ENCODE assay signal across 9 mouse cellular contexts in genomic region chr3:108209001-108209400, GRCm38 (mm10). TPM values are rescaled to one million over a fixed set of nuclear protein-coding genes. Genes with fewer than 3 reads are reported as not detected.
DNase-seq lines count a peak whose midpoint lies in the region; ATAC-seq and TF ChIP-seq lines count a peak whose summit lies in the region.
"Had no signal": no experiment of that assay in that cellular context is flagged by ENCODE, and none has a peak within 500 bp of the region (broad histone marks: within the 10 kb centered on the region; RNA-seq: fewer than 3 reads in every experiment).

No protein-coding gene starts in this region.

- peak overlapping the region; percentile 83 for H3K4me2 ChIP-seq in lung, embryonic 14.5 days
- H3K4me2 ChIP-seq in forebrain, embryonic 15.5 days (replicated peaks) = peak overlapping the region; percentile 95
- peak overlapping the region; percentile 87 for H3K4me2 ChIP-seq in limb, embryonic 14.5 days (replicated peaks; ENCODE audit: low read depth, low read length, severe bottlenecking)
- peak overlapping the region; percentile 93 for H3K4me2 ChIP-seq in stomach, embryonic 16.5 days (ENCODE audit: low read depth, low read length)

- H3K4me1 ChIP-seq in lung, embryonic 14.5 days (ENCODE audit: insufficient read depth) = peaks cover 3% of the 10 kb centered on the region; the same call in 1 of the 2 replicates
- peaks cover 43% of the 10 kb centered on the region for H3K4me1 ChIP-seq in forebrain, embryonic 15.5 days
- peaks cover 18% of the 10 kb centered on the region for H3K4me1 ChIP-seq in limb, embryonic 14.5 days (ENCODE audit: control insufficient read depth, insufficient read depth, low read length)
- H3K4me1 ChIP-seq in stomach, embryonic 16.5 days (ENCODE audit: control insufficient read depth, insufficient read depth, low read length) = peaks cover 29% of the 10 kb centered on the region

- ATAC-seq in lung, embryonic 14.5 days (ENCODE audit: insufficient read depth) = no peak
- no peak for ATAC-seq in forebrain, embryonic 15.5 days (replicated peaks)
- ATAC-seq in limb, embryonic 14.5 days (ENCODE audit: low FRiP score, low read depth) = no peak
- no peak for ATAC-seq in stomach, embryonic 16.5 days (ENCODE audit: insufficient read depth, low FRiP score)

- no peaks in the 10 kb centered on the region for H3K9me3 ChIP-seq in lung, embryonic 14.5 days (ENCODE audit: low read depth, low read length)
- H3K9me3 ChIP-seq in forebrain, embryonic 15.5 days = no peaks in the 10 kb centered on the region
- H3K9me3 ChIP-seq in limb, embryonic 14.5 days (ENCODE audit: control insufficient read depth, low read length) = no peaks in the 10 kb centered on the region
- H3K9me3 ChIP-seq in stomach, embryonic 16.5 days (replicated peaks; ENCODE audit: control insufficient read depth, low read length) = no peaks in the 10 kb centered on the region
- H3K9me3 ChIP-seq: megakaryocyte, embryonic 14.5 days had no signal

- TF ChIP-seq POLR2A in limb, embryonic 14.5 days (IDR thresholded peaks at IDR 0.05; ENCODE audit: borderline replicate concordance, extremely low read depth, insufficient read depth, insufficient read length) = no peak

- peaks cover 28% of the 10 kb centered on the region for H3K36me3 ChIP-seq in lung, embryonic 14.5 days (ENCODE audit: insufficient read depth)
- H3K36me3 ChIP-seq in forebrain, embryonic 15.5 days = peaks cover 25% of the 10 kb centered on the region
- H3K36me3 ChIP-seq in limb, embryonic 14.5 days (ENCODE audit: control insufficient read depth, insufficient read depth, low read length) = peaks cover 35% of the 10 kb centered on the region
- peaks cover 2% of the 10 kb centered on the region; the same call in 1 of the 2 replicates for H3K36me3 ChIP-seq in stomach, embryonic 16.5 days (ENCODE audit: control insufficient read depth, insufficient read depth, low read length)

- no peak overlapping the region for H3K27ac ChIP-seq in lung, embryonic 14.5 days (ENCODE audit: low read depth)
- H3K27ac ChIP-seq in forebrain, embryonic 15.5 days (replicated peaks) = peak overlapping the region; percentile 98
- H3K27ac ChIP-seq in limb, embryonic 14.5 days (replicated peaks; ENCODE audit: low read depth, low read length) = 0 out of 2 replicates have a peak overlapping the region, but pooled peaks have one; percentile 96
- no peak overlapping the region; the same call in 1 of the 2 replicates for H3K27ac ChIP-seq in stomach, embryonic 16.5 days (ENCODE audit: low read length)

- H3K27me3 ChIP-seq in lung, embryonic 14.5 days (ENCODE audit: insufficient read depth, low read length) = no peaks in the 10 kb centered on the region
- no peaks in the 10 kb centered on the region for H3K27me3 ChIP-seq in forebrain, embryonic 15.5 days
- no peaks in the 10 kb centered on the region for H3K27me3 ChIP-seq in limb, embryonic 14.5 days (ENCODE audit: control insufficient read depth, insufficient read depth, low read length)
- H3K27me3 ChIP-seq in stomach, embryonic 16.5 days (ENCODE audit: control insufficient read depth, insufficient read depth, low read length) = no peaks in the 10 kb centered on the region

- 59% methylated on average over 3 of the region's 3 CpGs for WGBS in lung, embryonic 14.5 days
- WGBS in forebrain, embryonic 15.5 days = 59% methylated on average over 3 of the region's 3 CpGs
- WGBS in limb, embryonic 14.5 days = 52% methylated on average over 3 of the region's 3 CpGs
- 67% methylated on average over 3 of the region's 3 CpGs for WGBS in stomach, embryonic 16.5 days

- TF ChIP-seq CTCF in lung, embryonic 14.5 days (IDR thresholded peaks at IDR 0.05; ENCODE audit: low read depth) = no peak

- peak overlapping the region; percentile 62 for H3K4me3 ChIP-seq in lung, embryonic 14.5 days (ENCODE audit: low read depth, low read length)
- H3K4me3 ChIP-seq in forebrain, embryonic 15.5 days = peak overlapping the region; percentile 72
- H3K4me3 ChIP-seq in limb, embryonic 14.5 days (replicated peaks; ENCODE audit: low read length) = peak overlapping the region; percentile 65
- peak overlapping the region; percentile 67 for H3K4me3 ChIP-seq in stomach, embryonic 16.5 days (replicated peaks; ENCODE audit: low read length)

- DNase-seq in lung, embryonic 14.5 days = no peak
- no peak for DNase-seq in lung, adult 18-20 months
- no peak for DNase-seq in limb, embryonic 14.5 days (ENCODE audit: low spot score)
- no peak for DNase-seq in thymus, adult 18-20 months
- no peak for DNase-seq in B cell, adult 2 months
- DNase-seq: adrenal gland, postnatal 25 days had no signal

- H3K9ac ChIP-seq in lung, embryonic 14.5 days = peak overlapping the region; percentile 82
- peak overlapping the region; percentile 89 for H3K9ac ChIP-seq in forebrain, embryonic 15.5 days (replicated peaks)
- H3K9ac ChIP-seq in limb, embryonic 14.5 days (ENCODE audit: low read depth, low read length, severe bottlenecking) = peak overlapping the region; percentile 88
- H3K9ac ChIP-seq in stomach, embryonic 16.5 days (ENCODE audit: low read length) = peak overlapping the region; percentile 87

RNA-seq across cellular contexts. Expression of gene Atxn7l2, which starts 1.7 kb away (rescaled TPM):
- polyA plus RNA-seq in lung, embryonic 14.5 days (2014; fragmentation: Nextera tagmentation; extraction: Ambion mirVana) = 14.0 and 18.1 TPM in 2 replicates
- polyA plus RNA-seq in forebrain, embryonic 15.5 days (2015; fragmentation: Nextera tagmentation; extraction: Ambion mirVana) = 32.5 and 33.6 TPM in 2 replicates
- 37.0 and 45.2 TPM in 2 replicates for polyA plus RNA-seq in limb, embryonic 14.5 days (2012; rRNA removed)
- 22.9 and 23.7 TPM in 2 replicates for polyA plus RNA-seq in limb, embryonic 14.5 days (2014; fragmentation: Nextera tagmentation; extraction: Ambion mirVana)
- polyA plus RNA-seq in stomach, embryonic 16.5 days (2015; fragmentation: Nextera tagmentation; extraction: Ambion mirVana) = 11.5 and 12.5 TPM in 2 replicates

RNA-seq across cellular contexts. Expression of gene Cyb561d1, which starts 8.0 kb away (rescaled TPM):
- polyA plus RNA-seq in lung, embryonic 14.5 days (2014; fragmentation: Nextera tagmentation; extraction: Ambion mirVana) = 2.0 TPM in 2 replicates
- 4.4 and 4.5 TPM in 2 replicates for polyA plus RNA-seq in forebrain, embryonic 15.5 days (2015; fragmentation: Nextera tagmentation; extraction: Ambion mirVana)
- 3.8 and 5.0 TPM in 2 replicates for polyA plus RNA-seq in limb, embryonic 14.5 days (2012; rRNA removed)
- 1.7 and 2.0 TPM in 2 replicates for polyA plus RNA-seq in limb, embryonic 14.5 days (2014; fragmentation: Nextera tagmentation; extraction: Ambion mirVana)
- 4.3 and 4.4 TPM in 2 replicates for polyA plus RNA-seq in stomach, embryonic 16.5 days (2015; fragmentation: Nextera tagmentation; extraction: Ambion mirVana)

RNA-seq across cellular contexts. Expression of gene Sypl2, which starts 17.4 kb away (rescaled TPM):
- polyA plus RNA-seq in lung, embryonic 14.5 days (2014; fragmentation: Nextera tagmentation; extraction: Ambion mirVana) = 0.54 and 0.96 TPM in 2 replicates
- polyA plus RNA-seq in forebrain, embryonic 15.5 days (2015; fragmentation: Nextera tagmentation; extraction: Ambion mirVana) = 2.3 and 2.7 TPM in 2 replicates
- 3.7 and 4.0 TPM in 2 replicates for polyA plus RNA-seq in limb, embryonic 14.5 days (2012; rRNA removed)
- polyA plus RNA-seq in limb, embryonic 14.5 days (2014; fragmentation: Nextera tagmentation; extraction: Ambion mirVana) = 2.1 and 2.7 TPM in 2 replicates
- polyA plus RNA-seq in stomach, embryonic 16.5 days (2015; fragmentation: Nextera tagmentation; extraction: Ambion mirVana) = 0.15 and 3.4 TPM in 2 replicates

RNA-seq across cellular contexts. Expression of gene Amigo1, which starts 22.9 kb away (rescaled TPM):
- 2.1 TPM in 2 replicates for polyA plus RNA-seq in lung, embryonic 14.5 days (2014; fragmentation: Nextera tagmentation; extraction: Ambion mirVana)
- 9.9 and 11.7 TPM in 2 replicates for polyA plus RNA-seq in forebrain, embryonic 15.5 days (2015; fragmentation: Nextera tagmentation; extraction: Ambion mirVana)
- polyA plus RNA-seq in limb, embryonic 14.5 days (2012; rRNA removed) = 11.3 and 14.8 TPM in 2 replicates
- 5.4 and 5.7 TPM in 2 replicates for polyA plus RNA-seq in limb, embryonic 14.5 days (2014; fragmentation: Nextera tagmentation; extraction: Ambion mirVana)
- 2.4 and 3.1 TPM in 2 replicates for polyA plus RNA-seq in stomach, embryonic 16.5 days (2015; fragmentation: Nextera tagmentation; extraction: Ambion mirVana)

RNA-seq across cellular contexts. Expression of gene Psma5, which starts 47.7 kb away (rescaled TPM):
- polyA plus RNA-seq in lung, embryonic 14.5 days (2014; fragmentation: Nextera tagmentation; extraction: Ambion mirVana) = 320 and 323 TPM in 2 replicates
- polyA plus RNA-seq in forebrain, embryonic 15.5 days (2015; fragmentation: Nextera tagmentation; extraction: Ambion mirVana) = 260 and 271 TPM in 2 replicates
- 148 and 177 TPM in 2 replicates for polyA plus RNA-seq in limb, embryonic 14.5 days (2012; rRNA removed)
- 301 and 312 TPM in 2 replicates for polyA plus RNA-seq in limb, embryonic 14.5 days (2014; fragmentation: Nextera tagmentation; extraction: Ambion mirVana)
- polyA plus RNA-seq in stomach, embryonic 16.5 days (2015; fragmentation: Nextera tagmentation; extraction: Ambion mirVana) = 230 TPM in 2 replicates

Comparison
In these comparisons a context has a peak if more than half of its experiments do, and no peak if none do; other contexts are left out.
1. H3K27ac ChIP-seq: peak in forebrain, embryonic 15.5 days (single experiment) and limb, embryonic 14.5 days (single experiment); none in lung, embryonic 14.5 days (single experiment) and stomach, embryonic 16.5 days (single experiment).
2. Peak in every context shown above with its lines, with median percentiles within 50 percentile points of each other: H3K4me2 ChIP-seq, H3K4me3 ChIP-seq and H3K9ac ChIP-seq.